Mouse (Mus musculus): ENCODE data around the gene Magi2.

Magi2 gene

GRCm38 (mm10) chr5:19779224-19779623 is 552.4 kb downstream of the Magi2 start:
- DNase-seq = no peak

GRCm38 (mm10) chr5:19780076-19780475 is 553.2 kb downstream of the Magi2 start:
- no peak for DNase-seq

DNA sequence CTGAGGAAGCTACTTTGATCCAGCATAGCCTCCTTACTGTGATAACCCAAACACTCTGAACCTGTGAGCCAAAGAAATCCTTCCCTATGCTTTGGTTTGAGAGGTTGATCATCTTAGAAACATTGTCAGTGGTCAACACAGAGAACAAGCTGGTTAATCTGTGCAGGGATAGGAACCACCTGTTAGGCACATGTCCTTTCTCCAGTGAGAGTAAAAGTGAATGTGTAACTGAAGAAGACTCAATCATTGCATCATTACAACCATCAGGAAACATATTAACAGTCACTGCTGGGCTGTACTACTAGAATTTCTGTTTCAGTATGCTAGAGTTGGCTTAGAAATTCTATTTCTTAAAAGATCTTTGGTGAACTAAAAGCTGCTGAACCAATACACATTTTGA is 558.5 kb downstream of the Magi2 start:
- DNase-seq = no peak

DNA sequence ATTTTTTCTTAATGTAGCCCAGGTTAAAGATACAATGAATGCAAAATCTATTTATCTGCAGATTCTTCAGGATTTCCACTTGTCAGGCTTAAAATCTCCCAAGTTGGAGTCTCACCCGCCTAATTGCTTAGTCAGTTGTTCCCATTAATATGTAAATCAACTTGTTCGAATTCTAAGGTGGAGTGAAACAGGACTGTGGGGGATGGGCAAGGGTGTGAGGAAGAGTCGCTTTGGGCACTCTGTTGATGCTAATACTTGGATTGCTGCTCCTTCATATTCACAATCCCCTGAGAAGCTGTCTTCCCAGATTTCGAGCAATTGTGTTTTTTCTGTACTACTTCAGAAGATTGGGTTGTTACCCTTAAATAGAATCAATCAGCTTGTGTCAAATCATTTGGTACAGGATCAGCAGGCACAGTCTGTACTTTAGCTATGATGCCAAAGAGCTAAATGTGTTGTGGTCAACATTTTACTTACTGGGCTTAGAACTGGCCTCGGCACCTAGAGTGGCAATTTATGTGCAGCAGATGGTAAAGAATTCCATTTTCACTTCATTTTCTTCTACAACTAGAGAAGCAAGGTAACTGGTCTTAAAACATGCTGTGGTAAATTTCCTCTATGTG is 560.8 kb downstream of the Magi2 start:
- no peak for DNase-seq

GRCm38 (mm10) chr5:19803052-19803769 is 576.4 kb downstream of the Magi2 start:
- DNase-seq = no peak

- no peak for DNase-seq
Measured at GRCm38 (mm10) chr5:19822502-19822901, 595.7 kb downstream of the Magi2 start.

DNA sequence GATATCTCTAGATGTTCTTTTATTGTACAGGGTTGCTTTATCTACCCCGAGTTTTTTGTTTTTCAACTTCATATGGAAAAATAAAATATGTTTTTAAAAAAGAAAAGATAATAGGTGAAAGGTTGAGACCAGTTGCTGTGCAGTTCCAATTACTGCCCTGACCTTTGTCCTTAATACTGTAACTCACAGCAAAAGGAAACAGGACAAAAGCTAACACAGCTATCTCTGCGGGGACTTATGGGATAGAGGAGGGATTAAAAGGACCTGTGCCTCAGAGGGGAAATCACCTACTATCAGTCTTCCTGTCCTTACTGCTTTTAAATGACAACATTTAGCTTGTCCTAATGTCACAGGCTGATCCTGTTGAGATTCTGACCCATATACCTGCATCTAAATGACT is 599.1 kb downstream of the Magi2 start:
- DNase-seq = no peak

DNA sequence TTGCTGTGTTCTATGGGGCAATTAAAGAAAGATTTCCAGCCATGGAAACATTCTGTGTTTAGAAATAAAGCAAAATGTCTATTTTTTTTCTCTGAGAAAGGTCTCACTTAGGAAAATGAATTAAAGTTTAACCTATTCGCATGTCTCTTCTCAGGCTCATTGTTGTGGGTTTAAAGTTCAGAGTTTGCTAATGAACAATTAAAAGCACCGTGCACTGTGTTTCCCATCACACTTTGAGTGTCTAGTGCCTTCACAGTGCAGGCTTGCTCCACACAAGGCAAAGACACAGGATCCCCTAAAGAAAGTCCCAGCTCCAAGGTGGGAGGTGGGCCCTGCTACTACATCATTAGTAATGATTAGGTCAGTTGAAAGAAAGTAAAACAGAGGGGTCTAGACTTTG is 602.5 kb downstream of the Magi2 start:
- peak; percentile 3 for DNase-seq

DNA sequence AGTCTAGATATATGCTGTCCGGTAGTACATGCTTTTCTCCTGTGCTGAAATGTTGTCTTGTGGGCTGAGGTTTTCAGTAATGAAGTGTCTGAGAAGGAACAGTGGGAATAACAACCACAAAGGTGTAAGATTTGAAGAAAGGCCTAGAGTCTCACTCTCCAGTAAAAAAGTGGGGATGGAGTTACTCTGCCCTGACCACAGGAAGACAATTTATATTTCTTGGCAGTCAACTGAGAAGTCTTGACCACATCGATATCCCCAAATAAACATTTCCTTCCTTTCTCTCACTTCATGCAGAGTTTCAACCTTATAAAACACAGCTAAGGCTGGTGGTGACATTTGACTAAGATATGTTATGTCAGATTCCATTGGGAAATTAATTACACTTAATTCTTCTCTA is 636.0 kb downstream of the Magi2 start:
- no peak for DNase-seq

GRCm38 (mm10) chr5:19870406-19870805 is 643.6 kb downstream of the Magi2 start:
- DNase-seq = no peak

GRCm38 (mm10) chr5:19891693-19892092 is 664.9 kb downstream of the Magi2 start:
- DNase-seq = no peak

GRCm38 (mm10) chr5:19895893-19896292 is 669.1 kb downstream of the Magi2 start:
- no peak for DNase-seq

DNA sequence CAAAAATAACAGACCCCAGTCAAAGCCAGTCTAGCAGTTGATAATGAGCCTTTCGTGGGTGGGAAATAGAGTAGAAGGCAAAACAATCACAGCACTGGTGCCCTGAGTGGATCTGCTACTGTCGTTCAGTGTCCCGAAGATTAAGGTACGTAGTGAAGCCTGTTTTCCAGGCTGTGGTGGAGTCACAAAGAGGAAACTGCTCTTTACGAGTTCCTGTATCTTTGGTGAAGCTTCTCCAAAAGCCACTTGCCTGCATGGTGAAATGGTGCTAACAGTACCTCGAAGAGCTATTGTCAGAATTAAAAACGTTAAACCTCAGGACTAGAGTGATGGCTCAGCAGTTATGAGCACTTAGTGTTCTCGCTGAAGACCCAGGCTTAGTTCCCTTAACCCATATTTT is 674.8 kb downstream of the Magi2 start:
- DNase-seq = no peak

DNA sequence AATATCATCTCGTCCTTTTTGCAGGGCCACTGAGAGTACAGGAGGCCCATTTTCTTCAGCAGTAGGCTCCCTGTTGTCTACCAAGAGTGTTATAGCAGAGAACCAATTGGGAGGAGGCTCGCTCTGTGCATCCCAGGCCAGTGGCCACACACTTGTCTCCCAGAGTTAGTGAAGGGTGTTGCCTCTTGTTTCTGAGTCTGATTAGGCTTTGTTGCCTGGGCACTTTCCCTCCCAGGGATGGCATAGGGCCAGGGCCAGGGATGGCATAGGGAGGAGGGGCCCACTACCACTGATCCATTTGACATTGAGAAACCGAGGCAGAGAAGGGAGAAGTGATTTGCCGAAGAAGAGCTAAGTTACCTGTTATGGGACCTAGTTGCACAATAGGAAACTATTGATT is 679.8 kb downstream of the Magi2 start:
- DNase-seq = no peak

DNA sequence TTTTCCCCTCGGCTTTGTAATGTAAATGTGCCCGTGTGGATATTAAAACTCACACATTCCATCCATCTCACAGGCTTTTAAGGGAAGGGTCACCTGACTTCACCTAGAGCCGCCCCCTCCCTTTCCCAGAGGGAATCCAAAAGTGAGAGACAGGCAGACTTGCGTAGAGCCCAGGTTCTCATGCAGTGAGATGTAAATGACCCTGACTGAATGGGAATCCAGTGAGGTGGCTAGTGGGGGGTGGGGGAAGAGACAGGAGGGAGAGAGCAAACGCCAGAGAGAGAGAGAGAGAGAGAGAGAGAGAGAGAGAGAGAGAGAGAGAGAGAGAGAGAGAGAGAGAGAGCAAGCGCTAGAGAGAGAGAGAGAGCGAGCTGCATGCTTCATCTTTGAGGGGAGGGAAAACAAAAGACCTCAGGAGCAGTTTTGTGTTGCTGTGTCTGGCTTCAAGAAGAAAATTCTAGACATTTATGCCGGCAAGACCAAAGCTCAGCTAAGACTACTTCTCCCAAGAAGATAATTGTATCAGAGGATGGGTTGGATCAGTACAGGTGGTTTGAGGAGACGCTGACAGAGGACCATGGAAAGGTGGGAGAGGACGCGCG is 680.6 kb downstream of the Magi2 start:
- DNase-seq = no peak

DNA sequence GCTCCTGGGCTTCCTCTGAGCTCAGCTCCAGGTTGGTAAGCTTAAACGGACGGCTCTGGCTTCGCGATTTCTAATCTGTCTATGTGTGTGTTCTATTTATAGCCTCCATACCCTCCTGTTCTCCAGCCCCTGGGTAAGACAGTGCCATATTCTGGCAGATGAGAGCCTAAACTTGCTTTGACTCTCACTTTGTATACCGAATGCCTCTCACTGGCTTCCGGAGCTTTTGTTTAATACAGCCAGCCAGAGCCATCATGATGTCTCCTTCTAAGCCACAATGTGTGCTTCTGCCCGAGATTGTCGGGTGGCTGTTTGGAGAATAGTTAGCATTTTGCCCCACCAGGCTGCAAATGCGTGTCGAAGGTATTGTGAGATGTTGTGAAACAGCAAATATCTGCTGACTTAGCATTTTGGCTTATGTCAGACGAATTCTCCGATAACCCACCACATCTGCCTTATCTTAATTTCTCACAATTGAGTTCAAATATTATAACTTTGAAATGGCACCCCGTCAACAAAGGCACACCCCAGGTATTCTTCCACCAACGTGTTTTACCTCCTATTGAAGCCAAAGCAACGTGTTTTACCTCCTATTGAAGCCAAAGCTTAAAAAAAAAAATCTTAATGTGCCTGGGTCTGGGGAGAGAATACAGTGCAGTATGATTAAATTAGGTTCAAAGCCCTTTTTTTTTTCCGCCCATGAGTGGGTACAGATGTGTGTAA is 681.3 kb downstream of the Magi2 start:
- DNase-seq = no peak

DNA sequence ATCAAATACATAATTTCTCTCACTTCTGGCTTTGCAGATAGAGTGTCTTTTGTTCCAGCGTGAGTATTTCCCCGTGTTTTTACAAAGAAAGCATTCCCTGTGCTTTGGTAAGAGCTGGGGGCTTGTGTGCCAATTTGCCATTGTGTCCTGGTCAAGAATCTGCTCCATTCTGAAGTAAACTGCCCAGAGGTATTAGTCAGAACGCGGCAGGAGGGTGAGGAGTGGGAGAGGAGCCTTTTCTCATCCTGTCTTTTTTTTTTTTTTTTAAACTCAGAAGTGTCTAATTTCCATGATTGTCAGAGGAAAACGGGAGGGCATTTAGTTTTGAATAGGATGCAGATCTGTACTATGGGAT is 681.8 kb downstream of the Magi2 start:
- DNase-seq = no peak

DNA sequence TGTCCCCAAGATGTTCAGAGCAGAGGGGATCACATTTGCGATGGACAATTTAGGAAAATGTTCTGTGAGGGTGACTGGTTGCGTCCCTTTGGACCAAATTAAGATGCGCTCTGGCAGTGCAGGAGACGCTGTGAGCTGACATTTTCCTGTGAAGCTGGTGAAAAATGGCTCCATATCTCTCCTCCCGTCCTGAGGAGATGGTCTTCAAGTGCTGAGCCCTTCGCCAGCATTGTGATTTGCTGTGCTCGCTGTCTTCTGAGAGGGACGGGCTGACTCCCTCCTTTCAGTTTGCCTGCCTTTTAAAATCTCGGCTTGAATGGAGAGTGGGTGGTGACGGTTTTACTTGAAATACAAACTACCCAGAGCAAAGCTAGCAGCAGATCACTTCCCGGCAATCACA is 682.2 kb downstream of the Magi2 start:
- DNase-seq = no peak

DNA sequence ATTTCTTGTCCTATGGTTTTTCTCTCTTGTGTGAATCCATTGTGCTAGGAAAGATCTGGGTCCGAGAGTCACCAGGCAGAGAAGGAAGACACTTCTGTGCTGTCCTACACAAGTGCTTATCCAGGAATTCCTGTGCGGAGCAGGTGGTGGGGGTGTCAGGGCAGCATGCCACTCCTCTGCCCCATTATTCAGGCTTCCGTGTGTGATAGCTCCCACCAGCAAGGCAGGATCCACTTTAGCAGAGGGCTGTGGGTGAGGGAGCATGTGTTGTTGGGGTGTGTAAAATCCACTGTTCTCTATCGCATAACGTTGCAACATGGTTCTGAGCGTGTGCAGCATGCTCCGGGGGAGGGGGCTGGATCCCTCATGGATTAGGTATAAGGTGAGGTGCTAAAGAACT is 682.8 kb downstream of the Magi2 start:
- DNase-seq = no peak

DNA sequence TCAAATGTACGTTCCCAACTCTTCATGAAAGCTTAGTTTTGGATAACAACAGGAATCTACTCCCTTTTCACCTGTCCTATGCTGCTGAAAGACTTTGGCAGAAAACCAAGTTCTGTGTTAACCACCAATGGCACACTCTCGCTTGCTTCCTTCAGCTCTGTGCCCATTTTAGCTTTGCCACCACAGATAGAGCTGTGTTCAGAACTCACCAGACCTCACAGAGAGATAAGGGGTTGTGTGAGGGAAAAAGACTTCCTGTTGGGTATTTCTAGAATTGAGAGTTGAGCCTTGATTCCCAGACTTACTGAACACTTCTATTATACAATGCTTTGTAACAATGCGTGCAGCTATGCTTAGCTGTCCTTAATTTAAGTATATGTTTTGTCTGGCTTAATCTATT is 705.3 kb downstream of the Magi2 start:
- no peak for DNase-seq

DNA sequence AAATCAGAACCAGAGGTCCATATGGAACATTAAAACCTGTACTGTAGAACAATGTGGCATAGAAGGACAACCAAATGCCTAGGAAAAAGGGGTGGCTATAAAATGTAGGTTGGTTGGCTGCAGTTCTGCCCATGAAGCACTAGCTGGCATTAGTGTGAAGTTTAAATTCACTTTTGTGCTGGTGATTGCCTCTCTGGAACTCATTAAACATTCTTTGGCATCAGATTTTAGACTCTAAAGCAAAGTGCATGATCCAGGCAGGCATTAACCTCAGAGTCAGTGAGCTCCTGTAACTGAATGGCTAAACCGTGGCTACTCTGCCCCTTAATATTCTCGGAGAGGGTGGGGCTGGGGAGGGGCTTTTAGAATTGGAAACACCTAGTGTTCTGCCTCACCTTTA is 706.4 kb downstream of the Magi2 start:
- peak; percentile 65 for DNase-seq

- DNase-seq = no peak
Measured at GRCm38 (mm10) chr5:19951102-19951501, 724.3 kb downstream of the Magi2 start.

- DNase-seq = no peak
Measured at GRCm38 (mm10) chr5:19964113-19964512, 737.3 kb downstream of the Magi2 start.

DNA sequence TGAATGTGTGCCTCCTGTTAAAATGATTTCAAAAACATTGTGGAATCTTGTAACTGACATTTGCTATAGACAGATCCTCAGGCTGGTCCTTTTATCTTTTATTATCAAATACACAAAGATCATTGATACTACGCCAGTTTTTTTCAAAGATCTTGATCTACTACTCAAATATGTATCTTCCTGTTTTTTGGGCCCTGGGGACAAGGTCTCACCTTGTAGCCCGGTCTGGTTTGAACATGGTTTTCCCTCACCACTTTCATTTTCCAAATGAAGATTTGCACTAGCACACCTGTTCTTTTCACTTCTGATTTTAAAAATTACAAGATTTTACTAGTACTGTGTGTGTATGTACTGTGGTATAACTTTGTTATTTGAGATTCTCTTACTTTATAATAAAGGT is 745.9 kb downstream of the Magi2 start:
- no peak for DNase-seq
